Mouse (Mus musculus): ENCODE data around the gene Pagr1a.

DNA sequence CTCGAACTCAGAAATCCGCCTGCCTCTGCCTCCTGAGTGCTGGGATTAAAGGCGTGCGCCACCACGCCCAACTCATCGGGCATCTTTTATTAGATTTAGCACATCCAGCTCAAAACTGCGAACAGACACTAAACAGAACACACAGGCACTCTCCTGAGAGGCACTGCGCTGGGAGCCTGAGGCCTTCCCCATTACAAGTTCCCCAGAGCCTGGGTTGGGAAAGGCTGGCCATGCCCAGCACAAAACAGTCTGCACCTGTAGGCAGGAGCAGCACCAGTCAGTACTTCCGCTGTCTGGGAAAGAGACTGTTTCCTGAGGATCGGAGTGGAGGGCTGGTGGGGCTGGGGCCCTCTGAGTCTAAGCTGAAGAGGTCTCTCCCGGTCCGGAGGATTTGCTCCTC is 2.2 kb downstream of the Pagr1a start:
- TF ChIP-seq CTCF (IDR thresholded peaks at IDR 0.05; ENCODE audit: insufficient read depth, low read depth, low read length) (no peak), POLR2A (IDR thresholded peaks at IDR 0.05; ENCODE audit: insufficient read depth, low read depth, low read length) (no peak)
